Mouse (Mus musculus) G1E-ER4 (cell line): Measurements from ENCODE around the gene Ppp1r1b. TPM values are rescaled to one million over a fixed set of nuclear protein-coding genes. Genes with fewer than 3 reads are reported as not detected.

Source experiments
- GATA1 ChIP-seq: IDR thresholded peaks from one replicate; pipeline ENCODE4 v1.8.0; 2012; ENCODE audit warnings: low read length, inconsistent platforms
- polyA plus RNA-seq: library from polyadenylated mRNA; stranded (reverse); fragments of >175 nt; gene quantifications from 2 replicates; pipeline ENCODE4 v1.2.3, GENCODE M21; 2012

The Ppp1r1b gene
- polyA plus RNA-seq, 1 experiment = not detected

DNA sequence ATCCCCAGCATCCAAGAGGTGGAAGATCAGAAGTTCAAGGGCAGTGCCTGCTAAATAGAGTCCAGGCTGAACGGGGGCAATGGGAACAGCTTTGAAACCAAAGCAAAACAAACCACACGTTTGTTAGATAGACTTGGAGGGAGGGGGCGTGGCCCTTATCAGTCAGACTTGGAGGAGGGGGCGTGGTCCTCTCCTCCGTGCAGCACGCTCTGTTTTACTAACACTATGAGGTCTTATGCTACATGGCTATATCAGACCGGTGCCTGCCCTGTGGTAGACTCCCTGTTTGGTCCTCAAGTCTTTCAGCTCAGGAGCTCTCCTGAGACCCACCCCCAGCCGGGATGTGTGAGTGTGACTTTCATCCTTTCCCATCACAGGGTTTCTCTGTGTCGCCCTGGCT lies 13.0 kb upstream of the Ppp1r1b start:
- no peak for TF ChIP-seq GATA1

DNA sequence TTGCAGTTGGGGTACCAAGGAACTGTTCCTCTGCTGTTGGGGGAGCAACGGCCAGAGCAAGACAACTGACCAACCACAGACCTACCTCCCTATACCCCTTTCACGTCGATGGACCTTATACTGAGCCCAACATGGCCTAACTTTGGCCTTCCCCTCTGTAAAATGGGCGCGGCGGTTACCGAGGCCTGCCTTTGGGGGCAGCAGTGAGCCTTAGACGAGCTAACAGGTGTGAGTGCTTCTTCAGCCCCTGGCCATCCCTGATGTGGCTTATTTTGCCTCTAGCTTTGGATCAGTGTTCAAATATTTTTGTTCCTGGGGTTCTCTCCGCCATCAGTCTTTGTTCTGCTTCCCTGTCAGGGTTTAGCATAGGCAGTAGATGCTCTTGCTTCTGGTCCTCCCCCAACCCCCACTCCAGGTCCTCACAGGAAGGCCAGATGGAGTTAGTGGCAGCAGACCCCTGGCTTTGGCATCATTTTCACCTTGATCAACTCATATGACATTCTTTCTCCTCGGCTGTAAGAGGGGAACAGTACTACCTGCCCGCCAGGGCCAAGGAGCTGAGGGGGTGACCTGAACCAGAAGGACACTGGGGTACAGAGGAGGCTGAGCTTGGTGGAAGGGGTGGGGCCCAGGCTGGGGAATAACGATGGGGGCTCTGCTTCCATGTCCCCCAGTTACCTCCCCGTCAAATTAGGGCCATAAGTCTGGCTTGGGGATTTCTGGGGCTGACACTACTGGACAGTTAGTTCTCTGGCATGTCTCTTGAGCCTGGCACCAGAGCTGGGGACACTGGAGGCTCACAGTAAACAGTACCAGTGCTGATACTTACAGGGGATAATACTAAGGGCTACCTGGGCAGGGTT lies 11.7 kb upstream of the Ppp1r1b start:
- no peak for TF ChIP-seq GATA1

DNA sequence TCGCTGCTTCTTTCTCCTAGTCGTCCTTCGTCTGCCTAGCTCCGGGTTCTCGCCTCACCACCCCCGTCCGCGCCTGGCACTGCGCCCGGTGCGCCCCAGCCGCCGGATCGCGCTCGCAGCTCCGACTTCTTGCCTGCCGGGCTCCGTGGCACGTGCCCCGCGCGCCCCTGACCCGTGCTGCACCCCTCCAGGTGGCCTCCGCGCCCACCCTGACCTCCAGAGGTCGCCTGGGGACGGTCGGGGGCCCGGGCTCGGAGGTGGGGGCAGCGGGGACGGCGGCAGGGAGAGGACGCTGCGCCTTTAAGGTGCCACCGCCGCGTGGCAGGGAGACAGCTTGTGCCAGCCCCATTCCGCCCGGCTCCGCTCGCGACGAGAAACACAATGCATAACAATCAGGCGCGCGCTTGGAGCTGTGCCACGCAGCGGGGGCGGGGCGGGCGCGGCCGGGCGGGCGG lies 9.7 kb upstream of the Ppp1r1b start:
- TF ChIP-seq GATA1 = no peak

DNA sequence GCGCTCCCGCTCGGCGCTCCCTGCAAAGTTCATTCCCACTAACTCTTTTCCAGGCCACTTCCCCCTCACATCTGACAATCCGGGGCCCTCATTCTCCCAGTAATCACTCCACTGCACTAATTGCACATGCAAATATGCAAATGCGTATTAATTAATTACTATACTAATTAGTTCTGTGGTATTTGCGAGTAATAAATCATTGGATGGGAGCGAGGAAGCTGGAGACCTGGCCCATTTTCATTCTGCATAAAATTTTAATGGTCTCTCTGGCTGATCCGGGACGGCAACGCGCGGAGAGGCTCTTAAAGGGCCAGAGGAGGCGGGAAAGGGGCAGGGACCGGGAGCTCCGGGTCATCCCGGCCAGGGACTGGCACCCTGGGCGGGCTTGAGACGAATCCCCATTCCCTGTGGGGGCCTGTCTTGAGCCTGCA lies 9.1 kb upstream of the Ppp1r1b start:
- TF ChIP-seq GATA1 = no peak

DNA sequence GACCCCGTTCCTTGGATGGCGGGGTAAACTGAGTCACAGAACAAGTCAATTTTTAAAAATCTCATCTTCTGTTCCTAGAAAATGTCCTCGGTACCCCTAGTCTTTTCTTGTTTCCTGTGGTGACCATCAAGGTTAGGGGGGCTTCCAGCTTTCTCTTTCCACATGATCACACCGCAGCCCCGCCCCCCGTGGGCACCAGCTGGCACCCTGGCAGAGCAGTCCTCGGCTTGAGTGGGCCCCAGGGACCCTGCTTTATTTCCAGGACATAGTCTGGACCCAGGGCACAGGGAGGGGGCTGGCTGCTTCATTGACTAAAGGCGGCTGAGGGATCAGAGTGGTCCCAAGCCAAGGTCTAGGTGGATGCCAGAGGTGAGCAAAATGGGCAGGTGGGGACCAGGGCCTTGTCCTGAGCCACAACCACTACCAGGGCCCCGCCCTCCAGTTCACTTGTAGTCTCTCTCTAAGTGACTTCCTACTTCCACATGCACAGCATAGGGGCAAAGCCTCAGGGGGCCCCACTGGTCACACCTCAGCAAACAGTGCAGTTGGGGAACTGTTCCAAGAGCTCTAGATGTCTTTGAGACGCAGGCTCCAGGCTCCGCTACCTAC lies 8.4 kb upstream of the Ppp1r1b start:
- TF ChIP-seq GATA1 = no peak

DNA sequence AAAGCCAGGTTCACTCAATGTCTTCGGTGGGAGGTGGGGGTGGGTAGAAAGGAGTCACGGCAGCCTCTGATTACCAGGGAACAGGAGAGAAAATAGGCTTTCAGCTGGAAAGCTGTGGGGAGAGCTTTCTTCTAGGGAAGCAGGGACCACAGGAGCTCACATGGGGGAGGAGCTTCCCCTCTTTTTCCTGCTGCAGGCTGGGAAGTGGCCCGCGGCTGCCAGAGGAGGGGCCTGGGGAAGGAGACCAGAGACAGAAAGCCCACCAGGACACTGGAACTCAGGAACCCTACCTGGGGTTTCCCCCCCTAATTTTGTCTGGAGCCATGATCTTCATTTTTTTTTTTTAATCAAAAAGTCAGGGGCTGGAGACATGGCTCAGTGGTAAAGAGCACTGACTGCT lies 7.6 kb upstream of the Ppp1r1b start:
- TF ChIP-seq GATA1 = no peak

DNA sequence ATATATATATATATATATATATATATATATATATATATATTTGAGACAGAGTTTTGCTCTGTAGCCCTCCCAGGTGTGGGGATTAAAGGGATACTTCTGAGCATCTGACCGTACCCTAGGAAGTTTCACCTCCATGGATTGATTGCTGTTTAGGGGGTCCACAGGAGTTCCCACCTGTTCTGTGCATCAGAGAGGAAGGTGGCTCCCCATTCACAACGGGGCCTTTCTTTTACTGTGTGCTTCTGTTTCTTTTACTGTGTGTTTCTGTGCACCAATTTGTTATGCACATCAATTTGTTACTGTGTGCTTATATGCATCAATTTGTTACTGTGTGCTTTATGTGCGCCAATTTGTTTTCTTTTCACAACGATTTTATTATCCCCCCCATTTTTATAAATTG lies 7.0 kb upstream of the Ppp1r1b start:
- no peak for TF ChIP-seq GATA1

DNA sequence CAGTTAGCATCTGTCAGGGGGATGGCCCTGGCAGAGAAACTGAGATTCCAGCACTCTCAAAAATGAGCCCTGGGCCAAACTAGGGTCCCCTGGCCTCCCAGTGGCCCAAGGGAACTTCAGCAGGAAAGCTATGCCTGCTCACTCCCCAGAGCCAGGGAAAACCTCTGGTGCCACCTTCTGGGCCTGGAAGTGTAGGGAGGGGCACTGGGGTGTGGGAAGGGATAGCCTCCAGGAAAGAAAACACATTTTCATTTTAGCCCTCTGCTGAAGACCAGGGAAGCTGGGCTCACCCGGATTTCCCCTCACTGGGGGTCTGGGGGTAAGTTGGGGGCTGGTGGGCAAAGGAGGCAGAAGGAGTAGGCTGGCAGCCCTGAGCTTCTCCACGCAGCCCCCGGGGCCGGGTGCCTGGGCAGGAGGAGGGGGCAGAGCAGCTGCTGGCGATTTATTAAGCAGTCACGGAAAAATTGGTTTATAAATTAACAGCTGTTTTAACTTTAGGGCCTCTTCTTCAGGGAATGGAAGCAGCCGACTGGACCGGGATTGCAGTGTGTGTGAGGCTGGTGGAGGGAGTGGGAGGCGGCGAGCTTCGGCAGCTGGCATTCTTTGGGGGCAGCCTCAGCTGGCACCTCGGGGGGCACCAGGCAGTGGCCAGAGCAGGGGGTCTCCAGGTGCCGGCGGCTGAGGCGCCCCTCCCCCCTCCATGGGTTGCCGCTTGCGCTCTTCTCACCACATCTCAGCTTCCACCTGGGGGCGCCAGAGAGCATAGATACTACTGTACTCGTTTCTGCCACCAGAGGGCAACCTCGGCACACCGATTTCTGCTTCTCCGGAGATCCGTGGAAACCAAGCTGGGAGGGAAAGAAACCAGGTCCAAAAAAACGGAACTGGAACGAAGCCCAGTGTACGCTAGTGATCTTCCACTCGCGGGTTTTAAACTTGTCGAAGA lies 5.9 kb upstream of the Ppp1r1b start:
- TF ChIP-seq GATA1 = no peak

DNA sequence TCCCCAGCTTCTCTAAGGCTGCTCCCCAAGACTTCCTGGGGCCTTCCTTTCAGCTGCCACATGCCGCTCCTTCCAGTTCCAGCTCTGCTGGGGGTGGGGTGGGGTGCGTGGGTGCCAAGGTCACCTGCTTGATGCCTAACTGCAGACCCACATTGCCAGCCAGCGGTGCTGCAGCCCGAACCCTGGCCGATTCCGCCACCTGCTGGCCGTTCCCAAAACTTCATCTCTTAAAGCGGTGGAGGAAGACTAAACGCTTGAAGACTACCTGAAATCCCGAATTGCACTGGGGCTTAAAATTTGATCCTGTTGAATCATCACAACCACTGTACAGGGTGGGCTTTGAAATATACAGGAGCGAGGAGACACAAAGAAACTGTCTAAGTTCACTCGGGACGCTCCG lies 3.0 kb upstream of the Ppp1r1b start:
- no peak for TF ChIP-seq GATA1

DNA sequence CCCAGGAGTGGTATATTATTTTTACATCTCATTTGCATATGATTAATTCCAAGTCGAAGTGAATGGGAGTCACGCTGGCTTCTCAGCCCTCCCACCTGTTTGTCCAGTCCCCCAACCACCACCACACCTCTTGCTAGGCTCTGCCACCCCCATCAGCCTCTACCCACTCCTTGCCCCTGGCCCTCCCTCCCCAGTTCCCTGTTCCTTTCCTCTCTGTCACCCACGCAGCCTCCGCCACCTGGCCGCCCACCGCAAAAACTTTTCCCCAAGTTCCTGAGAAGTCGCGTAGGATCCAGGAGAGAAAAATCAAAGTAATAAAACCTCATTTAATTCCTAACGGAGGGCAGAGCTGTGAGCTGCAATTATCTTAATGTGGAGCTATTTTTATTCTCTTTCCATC lies 2.0 kb upstream of the Ppp1r1b start:
- no peak for TF ChIP-seq GATA1

DNA sequence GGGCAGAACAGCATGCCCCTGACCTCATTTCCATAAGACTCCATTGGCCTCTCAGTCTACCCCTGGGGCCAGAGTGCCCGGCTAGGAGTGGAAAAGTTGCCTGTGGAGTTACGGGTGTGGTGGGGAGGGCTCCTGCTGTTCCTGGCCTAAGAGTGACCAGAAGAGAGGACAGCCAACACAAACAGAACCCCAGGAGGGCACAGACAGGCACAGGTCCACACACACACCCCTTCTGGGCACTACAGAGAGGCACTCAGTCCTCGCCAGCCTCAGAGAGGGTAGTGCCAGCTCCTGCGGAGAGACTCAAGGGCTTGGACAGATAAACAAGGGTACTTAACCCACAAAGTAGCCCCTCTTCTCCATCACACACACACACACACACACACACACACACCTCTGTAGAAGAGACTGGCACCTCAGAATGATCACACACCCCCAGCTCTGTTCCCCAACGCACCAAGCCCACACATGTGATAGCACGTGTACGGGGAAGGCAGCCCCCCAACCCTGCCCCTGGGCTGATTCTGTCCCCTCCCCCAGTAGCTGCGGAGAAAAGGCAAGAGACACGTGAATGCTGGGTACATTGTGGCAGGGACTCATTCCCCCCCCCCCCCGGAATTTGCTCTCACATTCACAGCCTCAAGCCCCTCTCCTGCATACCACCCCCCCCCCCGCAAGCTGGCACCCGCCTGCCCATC lies 670 bp upstream of the Ppp1r1b start:
- TF ChIP-seq GATA1 = no peak

DNA sequence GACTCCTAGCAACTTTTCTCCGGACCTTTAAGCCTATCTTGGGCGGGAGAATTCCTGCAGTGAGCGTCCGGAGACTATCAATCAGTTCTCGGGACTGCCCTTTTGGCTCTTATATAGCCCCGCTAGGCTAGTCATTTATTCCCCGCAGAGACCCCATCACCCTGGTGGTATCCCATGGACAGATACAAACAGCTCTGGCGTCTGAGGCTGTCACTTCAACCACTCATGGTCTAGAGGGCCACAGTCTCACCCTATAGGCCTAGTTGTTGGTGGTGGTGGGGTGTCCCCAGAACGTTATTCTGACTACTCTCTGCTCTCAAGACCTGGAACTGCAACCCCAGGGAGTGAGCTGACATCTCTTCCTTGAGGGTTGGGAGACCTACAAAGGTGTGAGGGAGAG lies 1.1 kb downstream of the Ppp1r1b start:
- no peak for TF ChIP-seq GATA1

DNA sequence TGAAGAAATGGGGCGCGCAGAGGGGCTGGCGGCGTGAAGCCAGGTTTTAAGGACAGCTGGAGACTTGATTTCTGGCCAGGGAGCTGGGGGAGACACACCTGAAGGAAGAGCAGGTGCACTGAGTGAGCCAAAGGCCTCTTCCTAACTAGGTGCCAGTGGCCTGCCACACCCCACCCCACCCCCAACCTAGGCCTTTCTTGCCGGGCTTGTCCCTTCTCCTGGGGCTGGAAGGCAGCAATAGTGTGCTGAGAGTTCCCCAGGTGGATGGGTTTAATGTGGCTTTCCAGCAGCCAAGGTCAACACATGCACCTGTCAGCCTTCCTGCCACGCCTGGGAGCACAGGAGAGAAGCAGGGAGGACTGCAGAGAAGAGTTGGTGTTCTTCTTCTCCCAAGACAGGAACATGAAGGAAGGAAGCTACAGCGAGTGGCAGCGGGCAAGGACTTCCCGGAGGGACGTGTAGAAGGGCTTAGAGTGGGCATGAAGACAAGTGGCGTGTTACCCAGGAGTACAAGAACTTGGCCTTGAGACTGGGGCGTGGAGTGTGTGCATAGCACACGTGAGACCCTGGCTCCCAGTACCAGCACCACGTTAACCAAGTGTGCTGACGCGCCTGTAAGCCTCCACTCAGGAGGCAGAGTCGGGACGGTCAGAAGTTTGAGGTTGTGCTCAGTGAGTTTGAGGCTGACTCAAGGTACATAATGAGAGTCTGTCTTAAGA lies 4.2 kb downstream of the Ppp1r1b start:
- no peak for TF ChIP-seq GATA1

DNA sequence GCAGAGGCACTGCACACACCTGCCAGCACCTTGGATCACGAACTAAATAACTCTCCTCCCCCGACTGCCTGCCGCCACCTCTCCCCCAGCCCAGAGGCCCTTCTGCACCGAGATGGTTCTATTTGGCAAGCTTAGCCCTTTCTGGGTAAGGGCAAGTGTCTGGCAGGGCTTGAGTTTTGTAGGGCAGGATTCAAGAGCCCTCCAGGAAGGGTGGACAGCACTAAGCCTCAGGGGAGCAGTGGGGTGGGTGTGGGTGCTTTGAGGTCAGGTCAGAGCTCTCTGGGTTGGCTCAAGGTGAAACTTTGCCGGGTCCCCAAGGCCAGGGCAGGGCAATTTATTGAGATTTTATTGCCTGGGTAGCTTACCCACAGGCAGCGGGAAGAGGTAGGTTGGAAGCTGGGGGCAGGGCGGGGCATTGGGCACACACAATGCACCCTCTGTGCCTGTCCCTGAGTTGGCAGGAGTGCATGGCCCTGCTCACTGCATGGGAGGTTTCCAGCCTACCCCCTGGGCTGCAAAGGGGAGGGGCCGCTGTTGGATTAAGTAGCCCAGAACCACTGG lies 5.5 kb downstream of the Ppp1r1b start:
- no peak for TF ChIP-seq GATA1
